Mouse (Mus musculus) heart, adult 2 months (tissue): ENCODE data around the gene Map7d3.

Source experiments
- CTCF ChIP-seq: fragments of 200-600 bp; IDR thresholded peaks from 2 replicates; pipeline ENCODE4 v1.8.1; 2022; ENCODE audit warnings: antibody characterized with exemption, mild to moderate bottlenecking, moderate library complexity
- EP300 ChIP-seq: fragments of 200-500 bp; IDR thresholded peaks from 2 replicates; pipeline ENCODE4 v1.6.1; 2011; ENCODE audit warnings: low read depth, low read length, control low read depth; ENCODE audit not compliant: insufficient read depth
- POLR2A ChIP-seq: fragments of 200-500 bp; IDR thresholded peaks from 2 replicates; pipeline ENCODE4 v1.6.1; 2011; ENCODE audit warnings: mild to moderate bottlenecking, low read depth, low read length, control low read depth; ENCODE audit not compliant: insufficient read depth

- no peak for TF ChIP-seq CTCF
- TF ChIP-seq EP300, result no peak
- TF ChIP-seq POLR2A, result no peak
These were observed 35.7 kb downstream of the Map7d3 start for GRCm38 (mm10) chrX:56786281-56787061.
